Mouse (Mus musculus) left cerebral cortex, postnatal 4 days (tissue): ENCODE measurements around the gene Rhoj. TPM values are rescaled to one million over a fixed set of nuclear protein-coding genes. Genes with fewer than 3 reads are reported as not detected.
"Not testable (repeated sequence)": the region's sequence is repeated elsewhere in the genome, so short reads cannot be mapped to it uniquely, and the experiment has no call there.

ENCODE experiments used
- DNase-seq: peaks from one replicate; pipeline ENCODE4 v3.0.0-alpha.2; 2022
- intact Hi-C: fragments of 180-260 bp; cut with DNase I; formaldehyde crosslinking; loops from one replicate; pipeline ENCODE4 v1.15.1; 2025
- total RNA-seq, 2 experiments: library from RNA; stranded (reverse); gene quantifications; 2 replicates each; pipeline ENCODE4 v1.2.3; 2021

The Rhoj gene
- total RNA-seq, 2 experiments from 2014 or later, result 7.4 to 8.4 TPM

- no peak for DNase-seq
- intact Hi-C loops, result loop anchor here (5.0 kb wide), 1 partner anchor 1067 kb away; no protein-coding TSS in a partner anchor
Observed at GRCm38 (mm10) chr12:75389308-75390135, 81.4 kb downstream of the Rhoj start.

GRCm38 (mm10) chr12:75391526-75391925 lies 83.4 kb downstream of the Rhoj start:
- intact Hi-C loops, result no loop called here
- no peak for DNase-seq

GRCm38 (mm10) chr12:75394011-75394773 lies 86.1 kb downstream of the Rhoj start:
- intact Hi-C loops, result no loop called here

GRCm38 (mm10) chr12:75396616-75397015 lies 88.5 kb downstream of the Rhoj start:
- intact Hi-C loops, result no loop called here
- DNase-seq, result no peak

More at GRCm38 (mm10) chr12:75394011-75394773, 86.1 kb downstream of the Rhoj start:
- no peak for DNase-seq

GRCm38 (mm10) chr12:75397077-75397476 lies 89.0 kb downstream of the Rhoj start:
- DNase-seq, result peak; percentile 25
- intact Hi-C loops, result no loop called here

- intact Hi-C loops, result no loop called here
Observed at GRCm38 (mm10) chr12:75412964-75413363, 104.8 kb downstream of the Rhoj start.

GRCm38 (mm10) chr12:75414991-75415390 lies 106.9 kb downstream of the Rhoj start:
- intact Hi-C loops, result no loop called here
- no peak for DNase-seq

More at GRCm38 (mm10) chr12:75412964-75413363, 104.8 kb downstream of the Rhoj start:
- no peak for DNase-seq

- intact Hi-C loops, result no loop called here
Observed at GRCm38 (mm10) chr12:75416681-75417080, 108.6 kb downstream of the Rhoj start, which contains the start of gene Gphb5. Gene Gphb5 (minus strand): TSS chr12:75416781.

GRCm38 (mm10) chr12:75424359-75424758 lies 116.2 kb downstream of the Rhoj start:
- intact Hi-C loops, result no loop called here
- DNase-seq, result no peak

More at GRCm38 (mm10) chr12:75416681-75417080, 108.6 kb downstream of the Rhoj start, which contains the start of gene Gphb5:
- no peak for DNase-seq

GRCm38 (mm10) chr12:75424817-75425216 lies 116.7 kb downstream of the Rhoj start:
- no peak for DNase-seq
- intact Hi-C loops, result no loop called here

- no peak for DNase-seq
- intact Hi-C loops, result no loop called here
Observed at GRCm38 (mm10) chr12:75425882-75426281, 117.8 kb downstream of the Rhoj start.

GRCm38 (mm10) chr12:75428719-75429118 lies 120.6 kb downstream of the Rhoj start:
- intact Hi-C loops, result no loop called here
- DNase-seq, result no peak

GRCm38 (mm10) chr12:75429685-75430396 lies 121.7 kb downstream of the Rhoj start:
- intact Hi-C loops, result no loop called here
- no peak for DNase-seq

- DNase-seq, intact Hi-C loops: not testable (repeated sequence)
Observed at GRCm38 (mm10) chr12:75432400-75432799, 124.3 kb downstream of the Rhoj start.

- no peak for DNase-seq
- intact Hi-C loops, result no loop called here
Observed at GRCm38 (mm10) chr12:75446245-75446644, 138.1 kb downstream of the Rhoj start.

- peak; percentile 34 for DNase-seq
- intact Hi-C loops, result no loop called here
Observed at GRCm38 (mm10) chr12:75448921-75449320, 140.8 kb downstream of the Rhoj start.

GRCm38 (mm10) chr12:75449475-75449966 lies 141.4 kb downstream of the Rhoj start:
- intact Hi-C loops, result no loop called here
- no peak for DNase-seq

GRCm38 (mm10) chr12:75450011-75450410 lies 141.9 kb downstream of the Rhoj start:
- intact Hi-C loops, result no loop called here
- DNase-seq, result no peak

GRCm38 (mm10) chr12:75450592-75450991 lies 142.5 kb downstream of the Rhoj start:
- DNase-seq, result no peak
- intact Hi-C loops, result no loop called here
